16 mouse cellular contexts compared by ENCODE assay signal in the genomic region with DNA sequence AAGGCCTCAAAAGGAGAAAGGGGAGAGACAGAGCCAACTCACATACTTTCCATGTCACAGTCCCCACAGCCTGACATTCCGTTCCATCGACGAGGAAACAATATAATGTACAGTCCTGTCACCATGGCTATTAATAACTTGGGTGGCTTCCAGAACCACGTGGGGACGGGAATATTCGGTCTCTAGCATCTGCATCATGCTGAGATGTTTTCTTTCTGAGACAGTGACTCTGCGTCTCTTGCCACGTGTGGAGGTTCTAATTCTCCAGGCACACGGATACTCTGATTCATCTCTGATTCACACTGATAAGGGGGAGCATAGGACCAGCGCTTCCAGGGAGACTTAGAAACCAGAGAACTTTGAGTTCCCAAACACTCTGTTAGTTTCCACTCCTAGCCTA.
DNase-seq lines count a peak whose midpoint lies in the region; ATAC-seq and TF ChIP-seq lines count a peak whose summit lies in the region.
"Had no signal": no experiment of that assay in that cellular context is flagged by ENCODE, and none has a peak within 500 bp of the region (broad histone marks: within the 10 kb centered on the region; RNA-seq: fewer than 3 reads in every experiment).

No protein-coding gene starts in this region.

- H3K4me1 ChIP-seq in hindbrain, postnatal 0 days (ENCODE audit: insufficient read depth, low read length): 0 out of 2 replicates have a peak, but pooled peaks cover 8% of the 10 kb centered on the region
- H3K4me1 ChIP-seq in hindbrain, embryonic 13.5 days (replicated peaks): peaks cover 16% of the 10 kb centered on the region

- H3K27ac ChIP-seq in hindbrain, postnatal 0 days: no peak overlapping the region
- no peak overlapping the region for H3K27ac ChIP-seq in hindbrain, embryonic 13.5 days
- H3K27ac ChIP-seq: liver, embryonic 13.5 days; macrophage; stomach, postnatal 0 days had no signal

- no peak overlapping the region for H3K4me2 ChIP-seq in hindbrain, postnatal 0 days (ENCODE audit: low read depth, low read length)
- no peak overlapping the region for H3K4me2 ChIP-seq in hindbrain, embryonic 13.5 days
- H3K4me2 ChIP-seq: liver, embryonic 13.5 days had no signal

- 27% methylated on average over 10 of the region's 10 CpGs for WGBS in hindbrain, postnatal 0 days
- 42% methylated on average over 10 of the region's 10 CpGs for WGBS in hindbrain, embryonic 13.5 days

- TF ChIP-seq CTCF in hindbrain, postnatal 0 days (IDR thresholded peaks at IDR 0.05; ENCODE audit: low read depth): no peak

- H3K27me3 ChIP-seq in hindbrain, postnatal 0 days (ENCODE audit: insufficient read depth, low read length): no peaks in the 10 kb centered on the region
- H3K27me3 ChIP-seq in hindbrain, embryonic 13.5 days: no peaks in the 10 kb centered on the region

- H3K36me3 ChIP-seq in hindbrain, postnatal 0 days (ENCODE audit: insufficient read depth, low read length): no peaks in the 10 kb centered on the region
- H3K36me3 ChIP-seq in hindbrain, embryonic 13.5 days: no peaks in the 10 kb centered on the region
- H3K36me3 ChIP-seq: liver, embryonic 13.5 days had no signal

- H3K9me3 ChIP-seq in hindbrain, postnatal 0 days (ENCODE audit: low read length): no peaks in the 10 kb centered on the region
- H3K9me3 ChIP-seq in hindbrain, embryonic 13.5 days: no peaks in the 10 kb centered on the region
- H3K9me3 ChIP-seq: liver, embryonic 13.5 days had no signal

- no peak overlapping the region for H3K9ac ChIP-seq in hindbrain, postnatal 0 days (replicated peaks; ENCODE audit: low read length)
- no peak overlapping the region for H3K9ac ChIP-seq in hindbrain, embryonic 13.5 days
- H3K9ac ChIP-seq: liver, embryonic 13.5 days had no signal

- peak; percentile 45; the same call in 1 of the 2 replicates for ATAC-seq in hindbrain, postnatal 0 days
- ATAC-seq in hindbrain, embryonic 13.5 days (ENCODE audit: low FRiP score): no peak
- ATAC-seq: activated CD4-positive, CD25-positive, alpha-beta regulatory T cell, adult 4 months had no signal

- no peak overlapping the region for H3K4me3 ChIP-seq in hindbrain, postnatal 0 days (ENCODE audit: low read length)
- H3K4me3 ChIP-seq in hindbrain, embryonic 13.5 days: no peak overlapping the region
- H3K4me3 ChIP-seq: liver, embryonic 13.5 days had no signal

- DNase-seq in adrenal gland, adult 2 months: peak; percentile 29
- no peak for DNase-seq in adrenal gland, postnatal 14 days
- peak; percentile 38 for DNase-seq in hindbrain, postnatal 0 days (ENCODE audit: low spot score)
- peak; percentile 24 to 44 for DNase-seq in right cerebral cortex, adult 2 months (ENCODE audit: low spot score in 2 of 2)
- no peak for DNase-seq in right cerebral cortex, postnatal 4 days
- peak; percentile 10 for DNase-seq in telencephalon, adult 2 months (ENCODE audit: low read depth, low spot score)
- DNase-seq in thymus, adult 18-20 months: no peak
- DNase-seq: cerebellum, adult 8-10 months; left cerebral cortex, postnatal 4 days; liver, embryonic 13.5 days; midbrain, embryonic 14.5 days; spleen, adult 18-20 months had no signal

Comparison
In these comparisons a context has a peak if more than half of its experiments do, and no peak if none do; other contexts are left out.
1. DNase-seq: peak in adrenal gland, adult 2 months (single experiment), hindbrain, postnatal 0 days (single experiment), right cerebral cortex, adult 2 months (2 of 2) and telencephalon, adult 2 months (single experiment); none in adrenal gland, postnatal 14 days (single experiment), right cerebral cortex, postnatal 4 days (single experiment) and thymus, adult 18-20 months (0 of 2).